Mouse (Mus musculus) limb, embryonic 14.5 days (tissue): Measurements from ENCODE around the gene Nub1. TPM values are rescaled to one million over a fixed set of nuclear protein-coding genes. Genes with fewer than 3 reads are reported as not detected.

Source experiments
- ATAC-seq: fragments of 200-750 bp; cut with Nextera tagmentation; 2 replicates; pipeline ENCODE4 v1.8.0; 2017; ENCODE audit warnings: low read depth, moderate number of reproducible peaks, moderate TSS enrichment; ENCODE audit not compliant: low FRiP score
- DNase-seq: peaks from one replicate; pipeline ENCODE4 v3.0.0-alpha.2; 2015; ENCODE audit warnings: low spot score
- H3K27ac ChIP-seq: fragments of 300-500 bp; sonication (generic); replicated peaks from 2 replicates; pipeline ENCODE4 v1.5.1; 2014; ENCODE audit warnings: low read depth, mild to moderate bottlenecking, low read length, moderate library complexity, mixed read lengths
- H3K27me3 ChIP-seq: fragments of 300-500 bp; sonication (generic); 2 replicates; pipeline ENCODE4 v1.6.1; 2014; ENCODE audit warnings: low read length, mixed read lengths; ENCODE audit not compliant: control insufficient read depth, insufficient read depth
- H3K36me3 ChIP-seq: fragments of 300-500 bp; sonication (generic); 2 replicates; pipeline ENCODE4 v1.6.1; 2014; ENCODE audit warnings: mild to moderate bottlenecking, low read length, moderate library complexity, mixed read lengths; ENCODE audit not compliant: control insufficient read depth, insufficient read depth
- H3K4me1 ChIP-seq: fragments of 300-500 bp; sonication (generic); 2 replicates; pipeline ENCODE4 v1.6.1; 2014; ENCODE audit warnings: antibody characterized with exemption, low read length, mixed read lengths; ENCODE audit not compliant: control insufficient read depth, insufficient read depth
- H3K4me2 ChIP-seq: fragments of 300-500 bp; sonication (generic); replicated peaks from 2 replicates; pipeline ENCODE4 v1.6.1; 2014; ENCODE audit warnings: low read depth, mild to moderate bottlenecking, low read length, moderate library complexity; ENCODE audit not compliant: severe bottlenecking
- H3K4me3 ChIP-seq: fragments of 300-500 bp; sonication (generic); replicated peaks from 2 replicates; pipeline ENCODE4 v1.5.1; 2014; ENCODE audit warnings: low read length
- H3K9ac ChIP-seq: fragments of 300-500 bp; sonication (generic); 2 replicates; pipeline ENCODE4 v1.6.1; 2014; ENCODE audit warnings: mild to moderate bottlenecking, low read depth, low read length, moderate library complexity; ENCODE audit not compliant: severe bottlenecking
- H3K9me3 ChIP-seq: fragments of 300-500 bp; sonication (generic); 2 replicates; pipeline ENCODE4 v1.6.1; 2016; ENCODE audit warnings: low read length; ENCODE audit not compliant: control insufficient read depth
- POLR2A ChIP-seq: fragments of 200-500 bp; IDR thresholded peaks from 2 replicates; pipeline ENCODE4 v1.8.0; 2012; ENCODE audit warnings: inconsistent platforms, mild to moderate bottlenecking, moderate library complexity, borderline replicate concordance; ENCODE audit not compliant: insufficient read depth, insufficient read length; ENCODE audit errors: extremely low read depth
- WGBS: fragments of 180-500 bp; shearing (Covaris S2); extraction: QIAGEN DNeasy Blood & Tissue Kit; methylation state at CpG from one replicate; pipeline ENCODE4 v1.1.7; 2014; 5-methylcytosine and 5-hydroxymethylcytosine counted together
- polyA plus RNA-seq, 2 experiments: library from polyadenylated mRNA; depleted of rRNA in 1 of 2; stranded (reverse) in 1 of 2; unstranded in 1 of 2; fragments of >200 nt; fragmentation: Nextera tagmentation in 1 of 2; extraction: Ambion mirVana in 1 of 2; gene quantifications; 2 replicates each; pipeline versions ENCODE4 v1.2.1 to v1.2.3; 2012 to 2014

Nub1 gene
- polyA plus RNA-seq, 2 experiments = 33.4 to 39.4 TPM

DNA sequence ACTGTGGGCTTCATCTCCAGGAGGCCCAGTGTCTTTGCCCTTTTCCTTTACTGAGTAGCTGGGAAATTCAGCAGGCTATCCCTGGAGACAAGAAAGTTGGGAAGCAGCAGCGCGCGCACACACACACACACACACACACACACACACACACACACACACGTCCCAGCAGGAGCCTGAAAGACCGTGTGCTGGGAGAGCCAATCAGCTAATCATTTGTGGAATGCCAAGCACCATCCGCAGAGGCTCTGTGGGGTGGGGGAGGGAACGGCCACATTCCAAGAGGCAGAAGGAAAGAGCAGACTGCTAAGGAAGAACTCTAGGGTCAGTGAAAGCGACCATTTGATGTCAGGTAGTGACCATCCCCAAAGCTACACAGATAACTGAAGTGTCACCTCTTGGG is 47.8 kb downstream of the Nub1 start:
- no peak for DNase-seq
- no peaks in the 10 kb centered on the region for H3K36me3 ChIP-seq

DNA sequence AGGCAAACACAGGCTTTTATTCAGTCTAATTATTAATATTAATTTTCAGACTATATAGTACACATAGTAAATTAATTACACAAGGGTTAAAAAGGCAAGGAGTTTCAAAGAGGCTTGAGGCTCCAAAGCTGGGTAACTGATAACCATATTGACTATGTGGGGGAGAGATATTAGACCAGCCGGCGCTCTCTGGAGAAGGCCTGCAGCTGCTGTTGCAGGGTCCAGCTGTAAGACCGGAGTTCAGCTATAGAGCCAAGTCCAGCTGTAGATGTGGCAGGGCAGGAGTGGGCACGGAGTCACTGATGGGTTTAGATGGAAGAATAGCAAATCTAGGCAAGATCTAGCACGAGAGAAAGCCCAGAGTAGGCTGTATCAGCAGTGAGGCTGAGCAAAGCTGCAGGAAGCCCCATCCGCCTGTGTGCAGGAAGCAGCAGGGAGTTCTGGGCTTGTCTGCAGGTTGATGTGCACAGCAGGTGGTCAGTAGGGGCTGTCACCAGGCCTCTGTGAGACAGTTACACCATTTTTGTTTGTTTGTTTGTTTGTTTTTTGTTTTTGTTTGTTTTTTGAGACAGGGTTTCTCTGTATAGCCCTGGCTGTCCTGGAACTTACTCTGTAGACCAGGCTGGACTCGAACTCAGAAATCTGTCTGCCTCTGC is 48.6 kb downstream of the Nub1 start:
- no peaks in the 10 kb centered on the region for H3K27me3 ChIP-seq
- no peaks in the 10 kb centered on the region for H3K36me3 ChIP-seq
- H3K4me1 ChIP-seq = peaks cover 26% of the 10 kb centered on the region
- no peaks in the 10 kb centered on the region for H3K9me3 ChIP-seq
- 60% methylated on average over 7 of the region's 7 CpGs for WGBS
- DNase-seq = no peak
- no peak overlapping the region for H3K4me3 ChIP-seq
- no peak overlapping the region for H3K9ac ChIP-seq
- no peak overlapping the region for H3K27ac ChIP-seq
- no peak for TF ChIP-seq POLR2A
- ATAC-seq = no peak
- no peak overlapping the region for H3K4me2 ChIP-seq

More for the DNA sequence above, 47.8 kb downstream of the Nub1 start:
- no peak overlapping the region for H3K4me3 ChIP-seq
- peaks cover 26% of the 10 kb centered on the region for H3K4me1 ChIP-seq
- H3K27ac ChIP-seq = peak overlapping the region; percentile 19; the same call in 1 of the 2 replicates
- WGBS = 2% methylated on average over 8 of the region's 8 CpGs
- no peak overlapping the region for H3K4me2 ChIP-seq
- no peaks in the 10 kb centered on the region for H3K27me3 ChIP-seq
- peak; percentile 61; the same call in 1 of the 2 replicates for ATAC-seq
- no peak for TF ChIP-seq POLR2A
- no peaks in the 10 kb centered on the region for H3K9me3 ChIP-seq
- no peak overlapping the region for H3K9ac ChIP-seq

DNA sequence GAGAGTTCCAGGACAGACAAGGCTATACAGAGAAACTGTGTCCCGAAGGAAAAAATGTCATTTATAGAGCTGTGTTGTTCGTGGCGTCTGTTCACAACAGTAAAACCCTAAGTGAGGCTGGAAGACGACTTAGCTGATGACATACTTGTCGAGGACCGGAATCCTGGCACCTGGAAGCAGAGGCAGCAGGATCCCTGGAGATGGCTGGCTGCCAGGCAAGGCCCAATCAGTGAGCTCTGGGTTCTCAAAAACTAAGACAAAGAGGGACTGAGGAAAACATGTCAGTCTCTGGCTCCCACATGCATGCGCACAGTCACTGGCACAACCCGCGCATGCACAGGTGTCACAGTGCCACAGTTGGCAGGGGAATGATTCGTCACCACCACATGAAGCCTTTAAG is 52.3 kb downstream of the Nub1 start:
- DNase-seq = no peak
- 88% methylated on average over 10 of the region's 10 CpGs for whole genome bisulfite sequencing

DNA sequence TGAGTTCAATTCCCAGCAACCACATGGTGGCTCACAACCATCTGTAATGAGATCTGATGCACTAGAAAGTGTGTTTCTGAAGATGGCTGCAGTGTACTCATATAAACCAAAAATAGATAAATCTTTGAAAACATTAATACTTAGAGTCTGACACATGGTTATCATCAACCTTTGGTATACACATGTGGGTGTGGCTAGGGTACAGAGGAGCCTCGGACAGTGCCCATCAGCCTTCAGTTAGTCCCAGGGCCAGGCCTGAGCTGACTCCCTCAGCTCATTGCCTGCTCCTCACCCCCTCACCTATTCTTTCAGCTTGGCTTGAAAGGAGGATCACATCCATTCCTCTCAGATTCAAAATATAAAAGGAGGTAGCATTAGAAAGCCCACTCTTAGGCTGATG is 53.2 kb downstream of the Nub1 start:
- no peak overlapping the region for H3K27ac ChIP-seq
- H3K4me2 ChIP-seq = no peak overlapping the region
- 79% methylated on average over 1 of the region's 1 CpGs for WGBS
- ATAC-seq (no peak), DNase-seq (no peak)
- no peaks in the 10 kb centered on the region for H3K36me3 ChIP-seq
- H3K27me3 ChIP-seq = no peaks in the 10 kb centered on the region
- no peak overlapping the region for H3K9ac ChIP-seq
- no peak for TF ChIP-seq POLR2A
- H3K9me3 ChIP-seq = no peaks in the 10 kb centered on the region
- peaks cover 16% of the 10 kb centered on the region for H3K4me1 ChIP-seq
- no peak overlapping the region for H3K4me3 ChIP-seq

More for the DNA sequence above, 52.3 kb downstream of the Nub1 start:
- no peak overlapping the region for H3K4me2 ChIP-seq
- H3K4me3 ChIP-seq = no peak overlapping the region
- no peak overlapping the region for H3K9ac ChIP-seq
- H3K27ac ChIP-seq = no peak overlapping the region
- no peaks in the 10 kb centered on the region for H3K9me3 ChIP-seq
- no peaks in the 10 kb centered on the region for H3K27me3 ChIP-seq
- no peak for TF ChIP-seq POLR2A
- no peak for ATAC-seq
- H3K36me3 ChIP-seq = no peaks in the 10 kb centered on the region
- peaks cover 25% of the 10 kb centered on the region for H3K4me1 ChIP-seq

DNA sequence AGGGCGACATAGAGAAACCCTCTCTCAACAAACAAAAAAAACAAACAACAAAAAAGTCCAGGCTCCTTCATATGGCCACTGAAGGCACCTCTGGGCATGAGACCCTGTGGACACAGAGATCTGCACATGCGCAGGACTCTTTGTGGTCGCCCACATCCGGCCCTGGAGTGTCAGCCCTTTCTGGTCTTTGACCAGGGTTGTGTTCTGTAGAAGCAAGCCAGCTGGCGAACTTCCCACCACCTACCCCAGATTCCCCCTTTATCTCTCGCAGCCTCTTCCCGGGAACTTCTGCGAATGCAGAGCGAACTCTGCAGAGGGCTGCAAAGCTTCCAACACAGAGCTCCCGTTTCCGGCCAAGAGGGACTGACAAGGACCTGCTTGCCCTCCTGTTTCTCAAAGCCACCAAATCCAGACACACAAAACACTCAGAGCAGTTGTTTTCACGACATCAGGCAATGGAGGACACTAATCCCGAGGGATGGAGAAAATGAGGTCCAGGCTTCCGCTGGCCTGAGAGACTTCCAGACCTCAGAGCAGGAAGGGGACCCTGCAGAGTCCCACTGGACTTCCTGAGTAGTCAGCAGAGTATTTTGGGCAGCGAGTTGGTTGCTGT is 53.9 kb downstream of the Nub1 start:
- WGBS = 63% methylated on average over 15 of the region's 15 CpGs
- no peak overlapping the region for H3K27ac ChIP-seq
- H3K27me3 ChIP-seq = no peaks in the 10 kb centered on the region
- H3K9me3 ChIP-seq = no peaks in the 10 kb centered on the region
- ATAC-seq = no peak
- H3K4me2 ChIP-seq = no peak overlapping the region
- H3K9ac ChIP-seq = no peak overlapping the region
- H3K4me1 ChIP-seq = peaks cover 17% of the 10 kb centered on the region
- no peak overlapping the region for H3K4me3 ChIP-seq
- no peak for TF ChIP-seq POLR2A
- no peaks in the 10 kb centered on the region for H3K36me3 ChIP-seq
- no peak for DNase-seq
